Mouse (Mus musculus): ENCODE data around the gene Lrrc8a. TPM values are rescaled to one million over a fixed set of nuclear protein-coding genes. Genes with fewer than 3 reads are reported as not detected.

Lrrc8a gene
- total RNA-seq, 2 experiments from 2014 or later, result 50.6 to 55.9 TPM

DNA sequence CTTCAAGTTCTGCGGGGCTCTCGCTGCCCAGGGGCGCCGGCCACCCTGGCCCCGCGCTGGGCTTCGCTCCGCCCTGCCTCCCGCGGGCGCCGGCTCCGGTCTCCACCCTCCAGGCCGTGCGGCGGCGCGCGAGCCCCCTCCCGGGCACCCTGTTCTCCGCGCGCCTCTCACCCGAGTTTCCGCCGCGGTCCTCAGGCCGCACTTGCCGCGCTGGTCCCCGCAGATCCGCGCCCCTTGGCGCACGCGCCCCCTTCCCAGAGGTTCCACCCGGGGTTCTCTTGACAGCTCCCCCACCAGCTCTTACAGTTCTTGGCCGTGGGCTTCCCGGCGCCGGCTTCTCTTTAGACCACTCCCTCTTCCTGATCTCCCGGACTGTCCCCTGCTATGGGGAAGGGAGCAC lies 366 bp downstream of the Lrrc8a start:
- DNase-seq, result peak; percentile 60
- intact Hi-C loops (cut with DNase I), result loop anchor here (10.0 kb wide), 1 partner anchor 53 kb away; no protein-coding TSS in a partner anchor

GRCm38 (mm10) chr2:30238906-30239465 lies 1.5 kb downstream of the Lrrc8a start:
- intact Hi-C loops (cut with DNase I), result loop anchor here (10.0 kb wide), 1 partner anchor 54 kb away; no protein-coding TSS in a partner anchor
- DNase-seq, result no peak

GRCm38 (mm10) chr2:30239777-30240176 lies 2.3 kb downstream of the Lrrc8a start:
- no peak for DNase-seq
- intact Hi-C loops (cut with DNase I), result loop anchor here (10.0 kb wide), 1 partner anchor 55 kb away; no protein-coding TSS in a partner anchor

GRCm38 (mm10) chr2:30240267-30240666 lies 2.8 kb downstream of the Lrrc8a start, which contains the start of gene Gm28035:
Gene Gm28035 (plus strand): TSS chr2:30240567.
- intact Hi-C loops (cut with DNase I), result no loop called here
- DNase-seq, result no peak

DNA sequence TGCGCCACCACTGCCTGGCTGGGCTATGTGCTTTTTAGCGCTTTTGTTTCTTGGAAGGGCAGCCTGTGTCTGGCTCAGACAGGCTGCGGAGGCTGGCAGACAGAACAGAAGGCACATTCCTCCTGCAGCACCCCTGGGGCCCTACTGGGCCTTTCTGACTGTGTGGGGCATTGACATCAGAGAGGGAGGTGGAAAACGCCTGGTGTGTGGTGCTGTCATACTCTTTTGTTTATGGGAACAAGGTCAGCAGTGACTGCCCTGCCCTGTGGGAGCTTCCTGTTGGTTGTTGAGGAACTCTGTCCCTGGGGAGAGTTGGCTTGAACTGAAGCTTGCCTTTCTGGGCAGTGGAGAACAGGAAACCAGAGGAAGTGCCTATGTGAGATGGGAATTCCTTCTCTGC lies 5.0 kb downstream of the Lrrc8a start:
- intact Hi-C loops (cut with DNase I), result no loop called here

GRCm38 (mm10) chr2:30243391-30243790 lies 5.9 kb downstream of the Lrrc8a start:
- no peak for DNase-seq
- intact Hi-C loops (cut with DNase I), result no loop called here

More for the DNA sequence above, 5.0 kb downstream of the Lrrc8a start:
- peak; percentile 36 for DNase-seq

- intact Hi-C loops (cut with DNase I), result no loop called here
- DNase-seq, result no peak
Measured at GRCm38 (mm10) chr2:30244595-30245178, 7.2 kb downstream of the Lrrc8a start.

- intact Hi-C loops (cut with DNase I), result no loop called here
- DNase-seq, result no peak
Measured at GRCm38 (mm10) chr2:30247036-30247435, 9.5 kb downstream of the Lrrc8a start.

- intact Hi-C loops (cut with DNase I), result no loop called here
- DNase-seq, result no peak
Measured at GRCm38 (mm10) chr2:30247681-30248080, 10.2 kb downstream of the Lrrc8a start.

- intact Hi-C loops (cut with DNase I), result no loop called here
- DNase-seq, result no peak
Measured at GRCm38 (mm10) chr2:30249182-30249581, 11.7 kb downstream of the Lrrc8a start.

DNA sequence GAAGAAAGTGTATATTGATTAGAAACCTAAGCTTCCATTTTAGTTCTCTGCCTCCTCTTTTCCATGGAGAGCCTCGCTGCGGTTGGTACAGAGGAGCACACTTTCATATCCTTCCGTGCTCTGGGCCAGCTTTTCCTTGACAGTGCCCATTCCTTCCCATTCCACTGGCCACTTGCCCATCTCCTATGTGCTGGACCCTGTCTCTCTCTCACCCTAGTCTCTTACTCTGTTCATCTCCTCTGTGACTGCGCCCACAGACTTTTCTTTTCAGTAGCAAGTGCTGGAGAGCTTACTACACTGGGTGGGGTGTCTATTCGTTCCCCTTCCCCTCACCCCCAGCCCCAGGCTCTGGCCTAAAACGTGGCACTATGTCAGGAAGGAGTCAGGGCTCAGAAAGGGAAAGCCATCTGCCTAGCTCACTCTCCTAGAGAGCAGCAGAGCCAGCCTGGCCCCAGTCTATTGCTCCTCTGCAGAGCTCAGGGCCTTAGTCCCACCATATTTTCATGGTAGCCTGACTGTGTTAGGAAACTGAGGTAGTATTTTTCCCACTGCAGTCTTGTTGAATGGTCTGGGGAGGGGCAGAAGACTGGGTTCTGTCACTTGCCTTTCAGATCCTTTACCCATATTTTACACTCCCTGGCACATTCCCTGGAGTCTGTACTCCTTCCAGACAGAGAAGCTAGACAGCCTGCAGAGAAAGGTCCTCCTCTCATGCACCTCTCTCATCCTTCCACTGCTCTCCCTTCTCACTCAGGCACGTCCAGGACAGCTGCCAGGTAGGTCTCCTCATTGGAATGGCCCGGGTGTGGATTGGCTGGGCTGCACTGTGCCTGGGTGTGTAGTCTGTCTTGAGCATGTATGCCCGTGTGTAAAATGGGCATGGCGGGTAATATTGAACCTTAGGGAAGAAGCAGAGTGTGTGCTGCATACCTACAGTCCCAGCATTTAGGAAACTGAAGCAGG lies 12.9 kb downstream of the Lrrc8a start:
- intact Hi-C loops (cut with DNase I), result no loop called here

GRCm38 (mm10) chr2:30251417-30252104 lies 14.0 kb downstream of the Lrrc8a start:
- intact Hi-C loops (cut with DNase I), result no loop called here
- DNase-seq, result peak; percentile 35

More for the DNA sequence above, 12.9 kb downstream of the Lrrc8a start:
- no peak for DNase-seq

DNA sequence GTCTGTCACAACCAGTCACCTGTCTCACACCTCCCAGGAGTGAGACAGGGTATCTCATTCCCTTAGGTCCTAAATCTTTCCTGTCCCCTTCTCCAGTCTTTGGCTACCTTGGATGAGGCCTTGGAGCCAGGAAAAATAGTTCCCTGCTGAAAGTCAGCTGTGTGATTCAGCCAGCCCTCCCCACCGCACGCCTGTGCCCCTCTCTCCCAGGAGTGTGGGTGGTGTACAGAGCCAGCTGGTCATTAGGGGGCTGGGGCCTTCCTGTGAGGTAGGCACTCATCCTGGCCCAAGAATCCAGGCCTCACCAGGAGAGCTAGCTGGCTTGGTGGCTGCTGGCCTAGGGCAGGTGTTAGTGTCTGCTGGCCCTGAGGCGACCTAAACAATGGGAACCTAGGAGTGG lies 15.0 kb downstream of the Lrrc8a start:
- intact Hi-C loops (cut with DNase I), result no loop called here
- no peak for DNase-seq

DNA sequence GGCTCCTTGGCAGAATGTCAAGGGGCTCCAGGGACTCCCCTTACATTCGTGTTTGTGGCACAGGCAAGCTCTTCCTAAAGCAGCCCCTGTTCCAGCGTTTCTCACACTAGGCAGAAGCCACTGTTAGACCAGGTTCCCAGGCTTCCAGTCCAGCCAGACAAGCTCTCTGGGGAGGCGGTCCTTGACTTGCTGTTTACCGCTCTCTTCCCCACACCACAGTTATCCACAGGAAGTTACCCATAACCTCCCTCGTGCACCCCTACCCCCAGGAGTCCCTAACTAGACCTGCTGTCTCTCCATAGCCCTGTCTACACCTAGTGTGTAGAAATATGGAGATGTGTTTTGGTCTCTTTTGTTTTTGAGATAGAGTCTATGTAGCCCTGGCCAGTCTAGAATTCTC lies 16.3 kb downstream of the Lrrc8a start:
- DNase-seq, result no peak
- intact Hi-C loops (cut with DNase I), result no loop called here

- intact Hi-C loops (cut with DNase I), result no loop called here
- DNase-seq, result no peak
Measured at GRCm38 (mm10) chr2:30255631-30256395, 18.3 kb downstream of the Lrrc8a start.

- no peak for DNase-seq
- intact Hi-C loops (cut with DNase I), result no loop called here
Measured at GRCm38 (mm10) chr2:30256616-30257350, 19.3 kb downstream of the Lrrc8a start.

DNA sequence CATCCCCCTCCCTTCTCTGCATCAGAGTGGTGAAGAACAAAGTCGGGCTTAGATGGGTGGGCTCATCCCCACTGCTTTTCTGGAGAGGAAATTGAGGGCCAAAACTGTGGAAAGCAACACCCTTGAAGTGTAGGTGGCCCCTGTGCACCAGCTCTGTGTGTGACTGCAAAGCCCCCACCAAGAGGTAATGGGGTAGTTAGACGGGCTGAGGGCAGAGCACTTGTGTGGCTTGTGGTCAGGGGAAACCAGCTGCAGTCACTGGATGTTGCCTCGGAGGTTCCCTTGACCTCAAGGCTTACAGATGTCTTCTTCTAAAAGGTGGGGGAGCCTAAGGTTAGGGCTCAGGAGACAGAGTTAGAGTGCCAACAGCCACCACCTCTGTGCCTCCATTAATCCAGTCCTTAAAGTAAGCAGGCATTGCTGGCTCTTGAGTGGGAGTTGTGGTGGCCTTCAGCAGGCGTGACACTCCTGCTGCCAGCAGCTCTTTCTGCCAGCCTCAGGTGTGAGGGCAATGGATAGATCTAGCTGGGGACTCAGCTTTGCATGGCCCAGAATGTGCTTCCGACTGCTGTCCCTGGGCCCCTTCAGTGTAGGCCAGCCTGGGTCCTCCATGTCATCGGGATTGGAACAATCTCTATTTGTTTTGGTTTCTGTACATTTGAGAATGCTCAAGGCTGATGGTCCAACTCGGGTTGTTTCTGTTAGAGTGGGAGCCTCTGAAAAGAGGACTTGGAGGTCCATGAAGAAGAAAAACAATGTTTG lies 20.4 kb downstream of the Lrrc8a start:
- intact Hi-C loops (cut with DNase I), result no loop called here
- DNase-seq, result no peak

GRCm38 (mm10) chr2:30258600-30258999 lies 21.1 kb downstream of the Lrrc8a start:
- intact Hi-C loops (cut with DNase I), result no loop called here
- DNase-seq, result no peak

Measured in left cerebral cortex, postnatal 4 days (tissue).